Mouse (Mus musculus): ENCODE measurements around the gene Maob. TPM values are rescaled to one million over a fixed set of nuclear protein-coding genes. Genes with fewer than 3 reads are reported as not detected.

Maob gene
- 10 to 100 TPM; 18.4 to 23.0 (median 18.7) TPM for total RNA-seq (2022)

- DNase-seq (ENCODE audit: low spot score in 2 of 2) = no peak
Measured at GRCm38 (mm10) chrX:16817261-16817769, at the start of gene Maob. TSS of gene Maob (minus strand) at chrX:16817366.

DNA sequence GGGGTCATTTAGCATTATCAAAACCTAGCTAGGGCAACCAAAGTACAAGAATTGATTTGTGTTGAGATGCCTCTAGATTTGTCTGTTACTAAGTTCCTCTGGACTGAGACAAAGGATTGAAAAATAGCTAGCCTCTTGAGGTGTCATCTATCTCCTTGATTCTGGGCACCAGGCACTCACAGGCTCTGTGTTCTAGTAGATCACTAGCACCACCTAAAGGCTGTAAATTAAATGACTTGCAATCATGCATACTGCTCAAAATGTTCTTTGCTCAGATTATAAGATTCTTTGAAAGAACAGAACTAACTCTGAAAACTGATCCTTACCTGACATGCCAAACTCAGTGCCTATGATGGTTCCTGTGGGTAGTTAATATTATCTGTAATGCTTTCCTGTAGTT is 43.1 kb upstream of the Maob start:
- DNase-seq (ENCODE audit: low spot score in 2 of 2) = no peak

DNA sequence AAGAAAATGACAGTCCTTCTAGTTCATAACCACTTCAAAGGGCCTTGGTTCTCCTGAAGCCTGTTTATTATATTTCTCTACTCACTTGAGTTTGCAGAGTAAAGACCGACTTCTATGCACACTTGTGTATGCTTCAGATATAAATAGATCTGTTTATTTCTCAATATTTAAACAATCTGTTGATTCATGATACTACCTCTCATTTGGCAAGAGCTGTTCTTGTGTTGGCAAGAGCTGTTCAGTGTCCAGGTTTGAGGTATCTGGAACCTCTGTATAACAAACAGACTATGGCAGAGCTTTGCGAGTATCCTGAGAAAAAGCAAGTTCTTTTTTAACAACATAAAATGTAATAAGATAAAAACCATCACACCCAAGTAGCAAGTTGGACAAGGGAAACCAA is 28.9 kb upstream of the Maob start:
- no peak for DNase-seq (ENCODE audit: low spot score in 2 of 2)

DNA sequence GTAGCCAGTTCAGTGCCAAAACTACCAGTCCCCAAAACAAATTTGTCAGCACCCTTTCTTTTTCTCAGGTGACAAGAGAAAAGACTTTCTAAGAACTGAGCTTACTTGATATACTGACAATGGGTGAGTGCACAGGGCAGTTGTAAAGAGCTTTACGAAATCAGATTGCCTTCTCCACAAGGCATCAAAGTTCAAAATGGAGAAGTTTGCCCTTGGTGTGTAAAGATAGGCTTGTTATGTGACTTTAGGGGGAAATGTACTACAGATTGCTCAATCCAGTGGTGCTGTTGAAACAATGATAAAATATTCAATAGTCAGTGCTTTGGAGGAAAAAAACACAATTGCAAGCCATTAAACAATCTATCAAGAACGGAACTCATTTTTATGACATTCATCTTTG is 24.3 kb upstream of the Maob start:
- no peak for DNase-seq (ENCODE audit: low spot score in 2 of 2)

DNA sequence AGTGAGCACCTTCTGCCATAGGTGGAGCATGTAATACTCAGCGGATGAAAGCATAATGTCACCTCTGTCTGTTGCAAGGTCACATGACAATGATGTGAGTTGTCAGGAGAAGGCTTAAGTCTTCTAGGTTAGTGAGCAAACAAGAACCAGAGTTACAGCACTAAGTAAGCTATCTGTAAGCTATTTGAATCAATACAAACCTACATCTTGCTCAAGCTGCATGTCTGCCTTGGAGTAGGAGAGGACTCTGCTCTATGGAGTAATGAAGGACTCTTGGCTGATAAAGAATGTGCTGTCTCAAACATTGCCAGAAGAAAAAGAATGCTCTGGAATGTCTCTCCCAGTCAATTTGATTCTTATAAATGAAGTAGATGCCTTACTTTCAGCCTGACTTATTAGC is 20.1 kb upstream of the Maob start:
- no peak for DNase-seq (ENCODE audit: low spot score in 2 of 2)

DNA sequence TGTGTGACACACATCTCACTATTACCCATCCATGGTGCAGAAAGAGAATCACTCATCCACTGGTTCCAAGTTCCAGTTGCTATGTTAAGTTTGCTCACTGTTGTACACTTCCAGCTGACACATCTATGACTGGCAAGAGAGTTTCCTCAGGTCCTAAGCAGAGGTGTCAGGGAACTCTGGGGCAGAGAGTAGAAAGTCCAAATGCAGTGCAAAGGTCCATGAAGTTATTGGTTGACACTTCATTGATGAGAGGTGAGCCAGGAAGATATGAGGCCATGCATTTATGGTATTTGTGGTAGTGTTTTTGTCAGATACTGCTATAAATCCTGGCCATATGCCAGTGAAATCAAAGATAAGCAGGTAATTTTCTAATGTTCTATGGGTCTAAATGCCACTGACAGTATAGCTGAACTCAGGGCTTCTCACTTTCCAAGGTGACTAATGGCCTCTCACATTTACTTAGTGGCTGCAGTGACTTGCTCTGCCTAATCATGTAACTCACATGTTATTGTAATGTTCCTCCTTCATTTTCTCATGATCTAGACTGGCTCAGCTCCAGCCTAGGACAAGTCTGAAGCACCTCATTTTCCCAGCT is 19.4 kb upstream of the Maob start:
- DNase-seq (ENCODE audit: low spot score in 2 of 2) = no peak

DNA sequence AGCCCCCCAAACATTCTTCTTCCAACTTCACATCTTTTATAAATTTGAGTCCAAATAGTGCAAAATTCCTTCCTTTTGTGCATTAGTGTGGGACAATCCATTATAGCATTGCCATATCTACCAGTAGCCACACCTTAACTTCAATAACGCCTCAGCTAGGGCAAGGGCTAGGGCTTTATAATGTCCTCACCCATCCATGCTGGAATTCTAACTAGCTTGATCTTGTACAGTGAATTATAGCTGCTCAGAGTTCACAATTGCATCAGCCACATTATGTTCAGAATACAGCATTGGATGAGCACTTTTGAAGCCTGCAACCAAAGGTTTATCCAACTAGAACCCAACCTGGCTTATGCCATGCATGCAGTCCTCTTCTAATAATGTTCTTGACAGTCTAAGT is 8.9 kb upstream of the Maob start:
- DNase-seq (ENCODE audit: low spot score in 2 of 2) = no peak

DNA sequence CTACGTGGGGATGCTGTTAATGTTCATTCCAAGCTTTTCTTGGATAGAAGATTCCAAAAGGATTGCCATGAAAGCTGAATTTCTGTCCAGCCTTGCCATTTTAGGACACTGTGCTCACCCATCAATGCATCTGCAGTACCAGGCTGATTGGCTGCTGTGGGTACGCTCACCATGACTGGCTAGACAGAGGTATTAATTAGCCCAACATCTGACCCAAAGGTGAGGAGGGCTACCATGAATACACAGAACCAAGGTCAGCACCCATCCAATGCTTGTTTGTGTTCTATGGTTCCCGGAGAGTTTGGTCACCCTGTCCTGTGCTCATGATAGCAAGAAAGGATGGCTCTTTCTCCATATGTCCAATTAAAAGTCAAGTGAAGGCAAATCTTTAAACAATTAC is 1.2 kb downstream of the Maob start:
- DNase-seq (ENCODE audit: low spot score in 2 of 2) = no peak

DNA sequence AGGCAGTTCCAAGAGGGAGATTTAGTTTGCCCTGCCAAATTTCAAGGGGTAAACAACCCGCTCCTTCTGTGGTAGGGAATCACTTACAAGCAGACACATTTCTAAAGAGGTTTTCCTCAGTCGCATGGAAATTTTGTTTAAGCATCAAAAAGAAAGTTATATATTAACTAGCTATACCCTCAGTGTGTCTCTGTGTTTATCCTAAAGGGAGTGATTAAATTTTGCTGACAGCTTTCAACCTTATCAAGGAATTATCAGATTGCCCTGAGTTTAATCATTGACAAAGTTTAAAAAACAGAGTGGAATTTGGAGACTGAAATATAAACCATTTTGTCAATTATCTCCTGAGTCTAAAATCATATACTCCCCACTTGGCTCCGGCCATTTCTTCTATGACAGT is 5.1 kb downstream of the Maob start:
- DNase-seq (ENCODE audit: low spot score in 2 of 2) = no peak

- DNase-seq (ENCODE audit: low spot score in 2 of 2) = no peak
Measured at GRCm38 (mm10) chrX:16767453-16767852, 49.7 kb downstream of the Maob start.

DNA sequence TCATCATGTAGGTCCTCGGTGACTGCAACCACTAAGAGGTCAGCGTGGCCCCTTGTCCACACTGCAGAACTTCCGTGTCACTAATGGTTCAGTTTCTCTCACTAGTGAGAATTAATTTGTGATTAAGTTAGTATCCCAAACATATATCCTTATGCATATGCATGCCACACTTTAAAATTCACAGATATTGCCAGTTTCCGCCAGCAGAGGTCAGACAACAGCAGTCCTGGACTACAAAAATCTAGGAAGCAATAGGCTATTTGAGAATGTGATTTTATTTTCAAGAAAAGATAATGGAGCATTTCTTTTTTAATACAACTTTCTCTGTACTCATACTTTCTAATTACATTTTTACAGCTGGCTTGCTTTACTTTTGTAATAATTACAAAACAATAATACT is 51.0 kb downstream of the Maob start:
- DNase-seq (ENCODE audit: low spot score in 2 of 2) = peak in 1 of 2 experiments; percentile 7

DNA sequence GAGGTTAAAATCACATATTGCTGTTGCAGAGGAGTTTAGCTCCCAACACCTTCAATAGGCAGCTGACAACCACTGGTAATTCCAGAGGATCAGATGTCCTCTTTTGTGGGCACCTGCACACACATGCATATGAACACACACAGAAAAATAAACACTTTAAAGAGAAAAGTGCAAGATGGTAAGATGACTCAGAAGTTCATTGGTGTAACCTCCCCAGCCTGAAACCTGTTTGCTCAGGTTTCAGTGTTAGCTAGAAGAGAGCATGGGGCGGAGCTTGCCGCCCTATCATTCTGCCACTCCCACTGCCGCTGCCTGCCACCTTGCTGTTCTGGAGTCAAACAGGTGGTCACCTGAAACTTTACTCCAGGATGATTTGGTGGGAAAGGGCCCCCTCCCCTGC is 55.7 kb downstream of the Maob start:
- no peak for DNase-seq (ENCODE audit: low spot score in 2 of 2)

GRCm38 (mm10) chrX:16754761-16755160 is 62.4 kb downstream of the Maob start:
- DNase-seq (ENCODE audit: low spot score in 2 of 2) = no peak

DNA sequence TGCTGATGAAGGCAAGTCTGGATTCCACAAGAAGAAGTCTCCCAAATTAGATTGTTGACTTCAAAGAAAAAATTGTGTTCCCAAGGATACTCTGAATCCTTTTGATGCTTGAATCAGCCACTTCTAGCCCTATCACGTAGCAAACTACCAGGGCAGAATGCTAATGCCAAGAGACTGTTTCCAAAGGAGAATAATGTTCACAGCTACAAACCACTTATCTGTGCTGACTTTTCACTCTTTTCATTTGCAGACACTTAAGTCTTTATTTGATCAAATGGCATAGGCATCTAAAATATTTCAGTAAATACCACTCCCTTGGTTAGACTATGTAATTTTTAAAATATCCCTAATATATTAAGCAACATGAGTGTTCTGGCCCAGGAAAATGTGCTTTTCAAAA is 68.2 kb downstream of the Maob start:
- DNase-seq (ENCODE audit: low spot score in 2 of 2) = no peak

- DNase-seq (ENCODE audit: low spot score in 2 of 2) = no peak
Measured at GRCm38 (mm10) chrX:16714033-16714432, 103.1 kb downstream of the Maob start.

GRCm38 (mm10) chrX:16706094-16706493 is 111.1 kb downstream of the Maob start:
- no peak for DNase-seq (ENCODE audit: low spot score in 2 of 2)

Other genes with a start within 250 kb of the Maob start
- gene Maoa, start 197.7 kb downstream of the Maob start, total RNA-seq (2022) = 10 to 100 TPM; 19.7 to 25.8 (median 22.2) TPM
- gene Ndp, start 94.4 kb upstream of the Maob start, total RNA-seq (2022) = 10 to 100 TPM in 1 of 4 experiments, 1 to 10 TPM in 3; 7.2 to 11.1 (median 8.5) TPM

Data from left cerebral cortex, adult 8-10 months (tissue).